Mouse (Mus musculus) small intestine, adult 10 weeks (tissue): ENCODE measurements around the gene Gm5788. TPM values are rescaled to one million over a fixed set of nuclear protein-coding genes. Genes with fewer than 3 reads are reported as not detected.

ENCODE experiments used
- polyA plus RNA-seq: library from polyadenylated mRNA; stranded (reverse); fragments of 350-450 nt; fragmentation: Illumina TruSeq; extraction: RNeasy Lipid Tissue Mini Kit (QIAGEN cat#74804); gene quantifications from one replicate; pipeline ENCODE4 v1.2.3, GENCODE M21; 2014; ENCODE audit warnings: low replicate concordance

Gm5788 gene
- polyA plus RNA-seq = not detected

DNA sequence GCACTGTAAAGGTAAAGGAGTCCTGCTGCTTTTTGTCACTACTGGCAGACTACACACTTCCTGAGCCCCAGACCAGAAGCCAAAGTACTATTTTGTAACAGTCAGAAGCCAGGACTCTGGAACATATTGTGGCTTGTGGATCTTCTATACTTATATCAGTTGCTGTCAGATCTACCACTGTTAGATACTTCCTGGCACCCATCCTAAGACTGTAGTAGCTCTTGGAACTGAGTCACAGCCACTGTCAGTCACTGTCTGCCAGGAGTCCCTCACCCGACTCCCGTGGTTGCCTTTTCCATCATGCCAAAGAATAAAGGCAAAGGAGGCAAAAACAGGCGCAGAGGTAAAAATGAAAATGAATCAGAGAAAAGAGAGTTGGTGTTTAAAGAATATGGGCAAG is at the start of gene Gm5788:
Gene Gm5788, plus strand, starts transcription at position 301 of the 400 bp plus-strand sequence.

DNA sequence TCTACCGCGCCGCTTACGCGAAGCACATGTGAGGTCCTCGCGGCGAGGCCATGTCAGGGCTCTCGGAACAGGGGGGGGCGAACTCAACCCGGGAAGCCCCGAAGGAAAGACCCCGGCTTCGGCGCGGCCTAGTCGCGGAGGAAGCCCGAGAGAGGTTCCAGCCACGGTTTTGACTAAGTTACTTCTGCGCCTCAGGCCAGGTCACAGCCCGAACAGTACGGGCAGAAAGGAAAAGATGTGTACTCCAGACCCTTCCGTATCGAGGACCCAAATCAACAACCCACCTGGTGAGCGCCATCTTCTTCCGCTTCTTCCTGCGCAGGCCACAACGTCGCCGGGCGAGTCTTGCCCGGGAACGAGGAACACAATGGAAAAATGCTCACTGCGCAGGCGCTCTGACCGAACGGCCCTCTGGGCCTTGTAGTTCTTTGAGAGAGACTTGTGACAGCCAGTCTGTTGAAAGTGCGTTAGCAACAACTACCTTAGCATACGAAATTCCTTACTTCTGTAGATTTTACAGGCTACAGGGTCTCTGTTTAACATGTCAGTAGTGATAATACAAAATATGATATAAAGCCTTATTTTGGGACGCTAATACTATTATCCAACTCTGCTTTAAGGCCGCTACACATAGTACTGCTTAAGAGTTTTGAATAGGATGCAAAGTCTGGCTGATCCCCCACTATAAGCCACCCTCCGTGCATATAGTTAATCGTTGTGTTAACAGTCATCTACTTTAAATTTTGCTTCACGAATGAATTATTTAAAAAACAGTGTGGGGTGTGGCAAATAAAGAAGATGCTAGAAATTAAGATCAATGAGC is 22.3 kb upstream of the Gm5788 start, which contains the start of gene Snw1:
Gene Snw1, minus strand, starts transcription at position 311 of the 823 bp plus-strand sequence.

DNA sequence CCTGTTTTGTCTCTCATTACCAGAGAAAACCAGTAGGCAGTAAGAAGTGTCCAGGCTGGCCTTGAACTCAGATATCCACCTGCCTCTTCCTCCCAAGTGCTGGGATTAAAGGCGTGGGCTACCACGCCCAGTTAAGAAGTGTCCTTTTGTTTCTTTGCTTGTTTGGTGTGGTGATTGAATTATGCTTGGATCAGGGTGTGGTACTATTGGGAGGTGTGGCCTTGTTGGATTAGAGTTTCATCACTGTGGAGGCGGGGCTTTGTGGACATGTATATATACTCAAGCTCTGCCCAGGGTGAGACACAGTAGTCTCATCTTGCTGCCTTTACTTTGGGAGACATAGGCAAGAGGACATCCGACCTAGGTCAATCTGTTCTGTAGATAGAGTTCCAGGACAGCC is 19.5 kb downstream of the Gm5788 start, which contains the start of gene Gm8300:
Gene Gm8300, plus strand, starts transcription at position 301 of the 400 bp plus-strand sequence.

Other genes with a start within 250 kb of the Gm5788 start
- gene Vipas39, start 228.5 kb upstream of the Gm5788 start, polyA plus RNA-seq = 17.3 TPM
- 57.7 TPM for gene Ahsa1, start 228.2 kb upstream of the Gm5788 start, polyA plus RNA-seq
- not detected for gene Ism2, start 195.0 kb upstream of the Gm5788 start, polyA plus RNA-seq
- 289 TPM for gene Sptlc2, start 106.4 kb upstream of the Gm5788 start, polyA plus RNA-seq
- 136 TPM for gene Slirp, start 50.8 kb upstream of the Gm5788 start, polyA plus RNA-seq
- gene Alkbh1, start 50.7 kb upstream of the Gm5788 start, polyA plus RNA-seq = 18.1 TPM
- 59.3 TPM for gene Snw1, start 22.4 kb upstream of the Gm5788 start, polyA plus RNA-seq
- gene Gm8300, start 19.6 kb downstream of the Gm5788 start, polyA plus RNA-seq = not detected
- gene Oog1, start 108.0 kb downstream of the Gm5788 start, polyA plus RNA-seq = not detected
- gene Gm4027, start 124.1 kb downstream of the Gm5788 start, polyA plus RNA-seq = not detected
- gene Gm16381, start 149.9 kb downstream of the Gm5788 start, polyA plus RNA-seq = not detected